Mouse (Mus musculus) gastrocnemius, adult 8-10 months (tissue): ENCODE data around the gene Stxbp6. TPM values are rescaled to one million over a fixed set of nuclear protein-coding genes. Genes with fewer than 3 reads are reported as not detected.

Source experiments
- DNase-seq, 2 experiments: peaks; one replicate each; pipeline ENCODE4 v3.0.0; 2022; ENCODE audit warnings: low spot score in 2 of 2
- total RNA-seq, 4 experiments: library from RNA; stranded (reverse); gene quantifications; 2 replicates each; pipeline ENCODE4 v1.2.4; 2022

Gene Stxbp6
- total RNA-seq, 4 experiments from 2014 or later, result 2.4 to 6.1 (median 2.9) TPM

DNA sequence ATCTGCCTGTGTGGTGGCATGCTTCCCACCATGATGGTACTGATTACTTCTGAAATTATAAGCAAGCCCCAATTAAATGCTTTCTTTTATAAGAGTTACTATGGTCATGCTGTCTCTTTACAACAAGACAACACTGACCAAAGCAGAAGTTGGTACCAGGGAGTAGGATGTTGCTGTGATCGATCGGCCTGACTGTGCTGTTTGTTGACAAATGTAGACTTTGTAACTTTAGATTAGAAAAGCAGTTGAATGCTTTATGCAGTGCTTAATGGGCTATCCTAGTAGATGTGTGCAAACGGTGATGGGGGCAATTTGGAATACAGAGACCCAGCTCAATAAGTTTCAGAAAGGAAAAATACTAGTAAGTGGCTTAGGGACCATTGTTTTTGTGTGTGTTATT, 77.6 kb downstream of the Stxbp6 start:
- DNase-seq, result no peak

DNA sequence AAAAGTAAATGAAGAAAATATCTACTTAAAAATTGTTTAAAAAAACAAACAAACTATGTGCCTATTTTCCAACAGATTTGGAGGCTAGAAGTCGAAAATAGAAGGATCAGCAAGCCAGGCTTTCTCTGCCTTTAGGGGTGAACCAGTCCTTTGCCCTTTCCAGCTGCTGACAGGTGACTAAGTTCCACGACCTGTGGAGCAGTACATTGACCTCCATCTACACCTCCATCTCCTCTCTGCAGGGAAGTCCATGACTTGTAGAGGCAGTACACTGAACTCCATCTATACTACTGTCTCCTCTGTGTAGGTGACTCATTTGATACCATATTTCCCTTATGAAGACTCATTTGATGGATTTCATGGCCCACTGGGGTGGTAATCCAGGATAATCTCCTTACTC, 78.2 kb downstream of the Stxbp6 start:
- no peak for DNase-seq

DNA sequence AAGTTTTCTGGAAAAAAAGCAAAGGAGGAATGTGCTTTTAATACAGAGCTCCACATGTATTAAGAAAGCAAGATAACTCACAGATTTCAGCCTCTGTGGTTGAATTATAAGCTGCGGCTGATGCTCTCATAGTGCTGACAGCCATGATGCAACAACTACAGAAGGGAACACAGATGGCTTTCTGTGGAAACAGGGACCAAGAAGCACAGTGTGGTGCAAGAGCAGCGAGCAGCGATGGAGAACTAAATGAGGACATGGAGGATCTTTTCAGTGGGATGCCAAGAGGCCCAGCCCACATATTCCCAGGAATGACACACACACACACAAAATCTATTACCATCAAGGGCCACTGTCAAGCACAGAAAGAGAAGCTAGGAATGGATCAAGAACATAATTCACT, 81.1 kb downstream of the Stxbp6 start:
- DNase-seq, result peak; percentile 3 to 9

DNA sequence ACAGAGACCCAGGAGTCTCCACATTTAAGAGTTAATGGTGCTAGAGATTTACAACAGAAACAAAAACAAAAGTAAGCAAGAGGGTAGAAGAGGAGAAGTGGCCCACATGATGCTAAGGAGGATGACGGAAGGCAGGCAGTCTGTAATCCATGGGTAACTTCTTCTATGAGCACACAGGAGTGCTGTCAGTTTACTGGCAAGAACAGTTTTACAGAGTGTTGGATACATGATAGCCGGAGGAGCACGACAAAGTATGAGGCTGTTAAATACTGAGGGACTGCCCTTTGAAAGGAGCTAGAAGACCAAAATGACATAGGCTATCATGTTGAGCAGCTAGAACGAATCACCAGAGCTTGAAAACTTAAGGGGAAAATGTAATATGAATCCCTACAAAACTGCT, 81.7 kb downstream of the Stxbp6 start:
- DNase-seq, result no peak

GRCm38 (mm10) chr12:44990379-44990778, 84.1 kb downstream of the Stxbp6 start:
- no peak for DNase-seq

- no peak for DNase-seq
These were observed 85.5 kb downstream of the Stxbp6 start for GRCm38 (mm10) chr12:44989011-44989410.

DNA sequence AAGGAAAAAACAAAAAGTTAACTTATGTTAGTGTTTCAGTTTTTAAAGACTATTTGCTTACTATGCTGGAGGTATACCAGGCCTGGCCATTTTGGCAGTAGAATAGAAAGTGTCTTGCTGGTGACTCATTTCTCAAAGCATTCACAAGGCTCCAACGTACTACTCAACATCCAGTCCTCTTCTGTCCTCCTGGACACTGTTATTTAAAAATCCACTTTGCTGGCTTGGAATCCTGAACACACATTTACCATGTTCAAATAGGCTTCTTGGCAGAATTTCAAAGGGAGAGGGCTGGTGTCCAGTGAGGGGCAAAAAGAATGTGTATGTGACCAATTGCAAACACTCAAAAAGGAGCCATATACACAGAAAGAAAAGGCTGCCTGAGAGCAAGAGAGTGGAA, 86.7 kb downstream of the Stxbp6 start:
- DNase-seq, result no peak

GRCm38 (mm10) chr12:44979316-44979848, 95.1 kb downstream of the Stxbp6 start:
- no peak for DNase-seq

DNA sequence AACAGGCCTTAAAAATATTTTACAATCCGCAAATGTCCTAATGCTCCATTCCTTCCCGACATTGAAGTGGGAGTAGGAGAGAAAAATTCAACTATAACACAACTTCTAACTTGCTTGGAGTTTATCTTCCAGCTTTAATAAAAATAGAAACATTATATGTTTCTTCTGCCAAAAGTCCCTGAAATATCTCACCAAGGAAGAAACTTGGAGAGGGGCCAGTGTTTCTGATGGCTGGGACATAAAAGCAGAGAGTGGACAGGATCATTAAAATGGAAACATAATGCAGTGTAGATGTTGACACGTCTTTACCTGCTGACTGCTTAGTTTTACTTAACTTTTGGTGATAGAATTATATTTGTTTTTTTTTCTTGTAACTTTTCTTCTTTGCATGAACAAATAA, 99.2 kb downstream of the Stxbp6 start:
- no peak for DNase-seq

DNA sequence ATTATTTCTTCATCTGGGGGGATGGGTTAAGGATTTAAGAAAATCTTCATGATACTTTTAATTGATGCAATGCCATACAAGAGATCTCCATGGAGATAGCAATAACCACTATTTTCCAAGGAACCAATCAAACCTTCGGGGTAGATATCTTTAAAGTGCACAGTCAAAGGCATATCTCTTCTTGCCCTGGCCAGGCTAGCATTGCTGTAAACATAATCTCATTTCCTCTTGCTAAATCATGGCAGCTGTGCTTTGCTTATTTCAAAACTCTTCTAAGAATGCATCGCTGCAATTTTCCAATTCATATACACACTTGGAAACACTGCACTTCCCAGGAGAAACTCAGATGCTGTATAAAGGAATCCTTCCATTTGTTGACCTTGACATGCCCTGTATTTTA, 103.0 kb downstream of the Stxbp6 start:
- DNase-seq, result no peak

DNA sequence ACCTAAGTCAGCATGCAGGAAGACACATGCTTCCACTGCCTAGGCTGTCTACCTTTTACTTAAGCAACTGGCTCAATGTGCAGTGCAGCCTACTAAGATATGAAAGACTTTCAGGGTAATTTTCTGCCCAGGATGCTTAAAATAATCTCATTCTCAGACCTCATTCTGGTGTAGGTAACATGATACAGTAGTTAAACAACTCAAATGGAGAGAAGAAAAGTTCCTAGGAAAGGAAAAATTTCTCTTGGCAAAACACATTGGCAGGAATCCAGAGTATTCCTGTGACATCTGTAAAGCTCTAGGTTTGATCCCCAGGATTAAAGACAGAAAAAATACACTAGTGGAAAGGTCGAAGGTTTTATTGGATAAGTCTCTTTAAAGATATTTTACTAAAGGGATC, 107.1 kb downstream of the Stxbp6 start:
- no peak for DNase-seq

GRCm38 (mm10) chr12:44957474-44957873, 117.0 kb downstream of the Stxbp6 start:
- no peak for DNase-seq

- DNase-seq, result no peak
These were observed 121.4 kb downstream of the Stxbp6 start for GRCm38 (mm10) chr12:44953121-44953520.

DNA sequence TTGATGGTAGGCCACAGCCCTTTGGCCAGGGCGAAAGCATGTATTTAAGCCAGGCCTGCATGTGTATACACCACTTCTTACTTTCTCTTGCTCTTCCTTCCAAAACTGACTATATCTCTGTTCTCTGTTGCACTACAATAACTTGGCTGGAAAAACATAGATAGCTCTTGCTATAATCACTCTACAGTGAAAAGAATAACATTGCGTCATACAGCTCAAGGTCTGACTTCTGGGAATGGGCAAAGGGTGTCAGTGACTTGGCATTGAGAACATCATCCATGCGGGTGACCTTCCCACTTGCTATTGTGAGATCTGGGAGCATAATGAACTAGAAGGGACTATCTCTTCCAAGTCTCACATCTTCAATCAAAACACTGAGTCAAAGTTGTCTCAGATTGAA, 122.4 kb downstream of the Stxbp6 start:
- no peak for DNase-seq

DNA sequence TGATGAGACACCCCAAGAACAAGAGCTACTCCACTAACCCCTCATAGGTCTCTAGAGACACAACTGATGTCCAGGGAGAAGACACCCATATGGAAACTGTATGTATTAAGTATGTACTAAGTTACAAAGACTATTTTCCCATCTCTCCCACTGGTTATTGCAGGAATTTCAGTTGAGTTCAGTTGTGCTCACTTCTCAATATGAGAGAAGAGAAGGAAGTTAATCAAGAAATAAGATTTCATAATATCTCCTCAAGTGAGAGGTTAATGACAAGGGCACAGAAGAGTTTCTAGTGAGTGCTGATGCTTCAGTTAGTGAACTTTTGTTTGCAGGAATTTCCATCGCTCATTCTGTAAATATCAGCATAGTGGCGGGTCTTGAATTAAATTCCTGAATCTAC, 124.0 kb downstream of the Stxbp6 start:
- no peak for DNase-seq

DNA sequence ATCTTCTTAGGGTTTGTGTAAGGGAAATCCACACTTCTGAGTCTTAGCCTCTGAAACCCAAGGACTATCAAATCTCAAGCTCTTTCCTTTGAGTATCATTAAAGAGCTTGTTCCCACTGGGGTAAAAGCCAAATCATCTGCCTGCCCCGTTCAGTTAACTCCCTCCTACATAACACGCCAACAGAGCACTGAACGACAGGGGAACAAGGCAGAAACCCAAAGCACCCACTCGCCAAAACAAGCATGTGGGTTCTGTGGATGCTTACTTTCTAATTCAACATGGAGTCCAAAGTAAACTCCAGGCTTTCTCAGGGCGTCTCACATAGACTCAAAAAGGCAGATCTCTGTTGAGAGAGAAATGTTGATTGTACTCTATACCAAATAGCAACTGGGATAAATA, 126.7 kb downstream of the Stxbp6 start:
- no peak for DNase-seq

DNA sequence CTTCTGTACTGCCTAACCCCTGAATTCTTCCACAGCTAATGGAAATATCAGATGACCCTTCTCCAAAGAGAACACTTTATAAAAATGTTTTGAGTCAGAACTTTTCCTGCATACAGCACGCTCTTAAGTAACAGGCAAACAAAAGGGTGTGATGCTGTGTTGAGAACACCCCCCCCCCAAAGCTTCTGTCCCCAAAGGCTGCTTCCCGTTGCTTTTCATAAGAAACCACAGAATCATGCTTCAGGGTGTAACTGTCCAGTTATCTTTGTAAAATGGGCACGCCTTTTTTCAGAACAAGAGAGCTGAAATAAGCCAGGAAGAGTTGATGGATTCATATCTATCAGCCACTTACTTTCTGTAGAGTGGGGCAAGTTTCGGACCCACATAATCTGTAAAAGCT, 134.2 kb downstream of the Stxbp6 start:
- DNase-seq, result no peak

DNA sequence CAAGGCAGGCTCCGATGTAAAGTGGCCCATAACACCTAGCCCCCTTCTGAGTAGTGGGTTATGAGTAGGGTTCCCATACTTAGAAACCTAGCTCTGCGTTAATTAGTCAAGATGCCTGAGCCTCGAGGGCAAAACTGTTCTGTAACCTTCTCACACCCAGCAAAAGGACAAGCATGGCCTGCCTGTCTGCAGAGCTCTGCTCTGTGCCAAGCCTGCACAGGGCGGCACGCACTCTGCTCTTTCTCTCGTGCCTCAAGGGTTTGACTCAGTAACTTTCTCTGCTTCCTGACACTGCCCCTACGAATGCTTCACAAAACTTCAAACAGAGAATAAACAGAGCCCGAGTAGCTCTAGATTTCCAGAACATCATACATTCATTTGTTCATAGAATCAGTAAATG, 135.4 kb downstream of the Stxbp6 start:
- no peak for DNase-seq

DNA sequence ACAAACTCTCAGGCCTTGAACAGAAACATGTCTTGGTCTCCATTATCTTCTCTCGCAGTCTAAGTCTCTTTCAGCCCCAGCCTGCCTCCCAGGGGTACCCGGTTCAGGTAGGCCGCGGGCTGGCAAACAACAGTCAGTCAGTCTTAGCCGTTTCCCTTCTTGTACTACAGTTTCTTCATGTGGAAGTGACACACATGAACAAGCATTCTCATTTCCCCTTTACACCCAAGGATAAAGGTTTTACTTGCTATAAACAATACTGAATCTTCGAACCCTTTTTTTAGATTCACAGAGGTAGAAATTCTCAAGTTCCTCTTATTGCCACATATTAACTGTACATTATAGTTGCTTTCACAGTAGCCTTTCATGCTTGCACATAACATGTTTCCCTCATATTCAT, 141.6 kb downstream of the Stxbp6 start:
- no peak for DNase-seq

- no peak for DNase-seq
These were observed 142.8 kb downstream of the Stxbp6 start for GRCm38 (mm10) chr12:44931716-44932115.

DNA sequence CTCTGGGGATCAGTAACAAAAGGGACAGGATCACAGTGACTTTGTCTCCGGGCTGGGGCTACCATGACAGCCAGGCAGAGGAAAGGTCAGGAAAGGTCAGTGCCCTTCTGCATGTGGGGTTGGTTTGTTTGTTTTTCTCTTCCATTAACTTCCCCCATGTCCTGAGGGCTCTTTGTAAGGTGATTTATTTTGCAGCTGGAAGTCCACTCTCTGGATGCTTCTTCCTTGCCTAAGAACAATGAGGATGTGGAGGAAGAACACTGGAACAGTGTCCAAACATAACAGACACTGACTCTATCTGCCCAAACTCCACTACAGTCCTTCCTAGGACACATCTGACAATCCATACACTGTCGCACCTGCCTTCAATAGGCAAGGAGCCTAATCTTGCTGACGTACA, 146.1 kb downstream of the Stxbp6 start:
- no peak for DNase-seq

GRCm38 (mm10) chr12:44925901-44926300, 148.6 kb downstream of the Stxbp6 start:
- DNase-seq, result no peak

DNA sequence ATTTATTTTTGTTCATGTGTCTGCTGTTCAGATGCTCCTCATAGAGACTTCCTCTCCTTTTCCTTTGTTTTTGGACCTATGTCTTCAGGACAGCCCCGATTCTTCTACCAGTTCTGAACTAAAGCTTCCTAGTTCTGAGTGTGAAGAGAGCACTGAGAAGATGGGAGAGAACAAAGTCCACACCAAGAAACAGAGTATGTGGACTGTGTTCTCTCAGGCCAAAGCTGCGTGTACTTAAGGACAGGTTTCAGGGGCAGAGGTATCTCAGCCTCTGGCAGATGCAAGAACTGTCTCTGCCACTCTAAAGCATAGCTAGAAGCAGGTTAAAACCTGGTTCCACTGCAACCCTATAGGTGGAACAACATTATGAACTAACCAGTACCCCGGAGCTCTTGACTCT, 151.2 kb downstream of the Stxbp6 start:
- DNase-seq, result no peak

DNA sequence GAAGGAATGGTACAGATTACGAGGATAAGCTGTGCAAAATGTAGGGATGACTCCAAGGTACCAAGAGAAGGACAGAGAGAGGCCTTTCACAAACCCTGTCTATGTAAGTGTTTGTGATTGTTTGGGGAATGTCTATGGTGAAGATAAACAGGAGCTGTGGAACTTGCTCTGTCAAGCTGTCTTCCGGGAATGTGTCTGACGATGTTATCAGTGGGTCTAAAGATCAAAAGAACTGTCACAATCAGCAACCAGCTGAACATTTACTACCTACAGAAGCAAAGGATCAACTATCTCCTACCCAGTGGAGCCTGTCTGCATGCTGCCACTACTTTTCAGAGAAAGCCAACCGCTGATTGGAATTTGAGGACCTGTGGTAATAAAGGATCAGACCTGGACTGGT, 152.3 kb downstream of the Stxbp6 start:
- DNase-seq, result no peak
